Mouse (Mus musculus) forebrain, embryonic 14.5 days (tissue): ENCODE data around the gene Prelp. TPM values are rescaled to one million over a fixed set of nuclear protein-coding genes. Genes with fewer than 3 reads are reported as not detected.

ENCODE experiments used
- ATAC-seq: fragments of 200-750 bp; cut with Nextera tagmentation; 2 replicates; pipeline ENCODE4 v1.8.0; 2017; ENCODE audit warnings: mild to moderate bottlenecking, moderate library complexity
- DNase-seq: peaks from one replicate; pipeline ENCODE4 v3.0.0-alpha.2; 2015; ENCODE audit warnings: low spot score
- H3K27ac ChIP-seq: fragments of 300-500 bp; sonication (generic); 2 replicates; pipeline ENCODE4 v1.5.1; 2014; ENCODE audit warnings: low read depth, mild to moderate bottlenecking, control low read depth, low read length, moderate library complexity
- H3K27me3 ChIP-seq: fragments of 300-500 bp; sonication (generic); replicated peaks from 2 replicates; pipeline ENCODE4 v1.6.1; 2014; ENCODE audit warnings: low read length, control low read depth, mixed read lengths; ENCODE audit not compliant: control insufficient read depth, insufficient read depth
- H3K36me3 ChIP-seq: fragments of 300-500 bp; sonication (generic); 2 replicates; pipeline ENCODE4 v1.6.1; 2014; ENCODE audit warnings: low read length, control low read depth; ENCODE audit not compliant: control insufficient read depth, insufficient read depth
- H3K4me1 ChIP-seq: fragments of 300-500 bp; sonication (generic); 2 replicates; pipeline ENCODE4 v1.6.1; 2014; ENCODE audit warnings: antibody characterized with exemption, low read length, control low read depth; ENCODE audit not compliant: control insufficient read depth, insufficient read depth
- H3K4me2 ChIP-seq: fragments of 300-500 bp; sonication (generic); 2 replicates; pipeline ENCODE4 v1.6.1; 2014; ENCODE audit warnings: mild to moderate bottlenecking, control low read depth, low read length
- H3K4me3 ChIP-seq: fragments of 300-500 bp; sonication (generic); 2 replicates; pipeline ENCODE4 v1.5.1; 2014; ENCODE audit warnings: low read depth, low read length, control low read depth
- H3K9ac ChIP-seq: fragments of 300-500 bp; sonication (generic); 2 replicates; pipeline ENCODE4 v1.6.1; 2014; ENCODE audit warnings: mild to moderate bottlenecking, low read length, control low read depth, moderate library complexity
- H3K9me3 ChIP-seq: fragments of 300-500 bp; sonication (generic); replicated peaks from 2 replicates; pipeline ENCODE4 v1.6.1; 2016; ENCODE audit warnings: low read length, control low read depth, mixed read lengths; ENCODE audit not compliant: control insufficient read depth
- WGBS: fragments of 180-500 bp; shearing (Covaris S2); extraction: QIAGEN DNeasy Blood & Tissue Kit; methylation state at CpG from one replicate; pipeline ENCODE4 v1.1.7; 2014; 5-methylcytosine and 5-hydroxymethylcytosine counted together
- polyA plus RNA-seq: library from polyadenylated mRNA; unstranded; fragments of >200 nt; fragmentation: Nextera tagmentation; extraction: Ambion mirVana; gene quantifications from 2 replicates; pipeline ENCODE4 v1.2.1, GENCODE M21; 2014

The Prelp gene
- polyA plus RNA-seq, 1 experiment from 2014 or later: 2.6 TPM

DNA sequence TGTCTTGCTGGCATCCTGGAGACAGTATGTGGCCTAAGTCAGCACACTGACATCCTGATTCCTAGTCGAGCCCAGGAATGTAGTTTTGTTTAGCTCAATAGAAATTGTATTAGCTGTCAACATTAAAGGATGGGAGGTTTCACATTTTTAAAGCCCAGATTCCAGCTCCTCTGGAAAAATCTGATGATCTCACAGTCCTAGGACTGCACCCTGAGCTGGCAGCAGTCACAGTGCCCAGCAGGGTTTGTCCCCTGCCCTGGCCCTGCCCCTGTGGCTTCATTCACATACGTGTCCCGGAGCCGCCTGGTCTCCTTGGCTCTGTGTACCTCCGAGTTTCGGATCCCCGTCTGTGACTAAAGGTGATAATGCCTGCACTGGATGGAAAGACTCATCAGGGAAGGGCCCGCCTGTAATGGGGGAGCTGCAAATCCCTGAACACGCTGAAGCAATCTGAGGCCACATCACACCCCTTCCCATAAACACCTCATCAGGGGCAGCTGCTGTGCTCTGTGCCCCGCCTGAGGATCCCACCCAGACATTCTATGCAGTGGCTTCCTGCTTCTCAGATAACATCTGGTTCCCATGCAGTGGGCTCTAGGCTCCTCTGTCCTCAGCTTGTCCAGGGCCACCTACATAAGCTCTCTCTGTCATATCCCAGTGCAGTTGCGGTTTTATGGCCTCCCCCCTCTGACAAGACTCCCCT, 20.1 kb upstream of the Prelp start:
- Histone ChIP-seq H3K27me3 (no peaks in the 10 kb centered on the region), H3K4me3 (no peak overlapping the region), H3K4me2 (no peak overlapping the region), H3K9me3 (no peaks in the 10 kb centered on the region), H3K27ac (no peak overlapping the region), H3K4me1 (no peaks in the 10 kb centered on the region), H3K36me3 (no peaks in the 10 kb centered on the region), H3K9ac (no peak overlapping the region)
- DNase-seq: no peak
- 83% methylated on average over 11 of the region's 11 CpGs for WGBS
- ATAC-seq: no peak

DNA sequence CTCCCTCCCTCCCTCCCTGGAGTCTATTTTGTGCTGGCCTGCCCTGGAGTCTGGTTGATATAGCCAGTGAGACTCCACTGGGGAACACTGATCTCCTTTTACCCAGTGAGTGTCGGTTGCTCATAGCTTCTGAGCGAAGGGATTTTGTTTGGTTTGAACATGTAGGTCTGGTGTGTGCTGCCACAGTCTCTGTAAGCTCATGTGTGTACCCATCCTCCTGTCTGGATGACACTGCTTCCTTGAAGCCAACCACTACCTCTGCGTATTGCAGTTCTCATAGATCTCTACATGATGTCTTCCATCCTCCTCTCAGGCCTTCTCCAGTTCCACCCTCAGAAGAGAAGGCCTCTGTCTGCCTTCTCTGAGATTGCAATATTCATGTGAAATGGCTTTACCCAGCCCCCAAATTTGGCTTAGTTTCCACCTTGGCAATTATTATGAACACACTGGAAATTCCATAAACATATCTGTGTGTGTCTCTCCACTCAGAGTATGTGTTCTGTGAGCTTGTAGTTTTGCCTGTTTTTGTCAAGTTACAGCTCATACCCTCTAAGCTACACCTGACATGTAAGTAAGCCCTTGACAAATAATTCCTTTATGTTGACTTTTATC, 19.4 kb upstream of the Prelp start:
- ATAC-seq: no peak
- Histone ChIP-seq H3K9me3 (no peaks in the 10 kb centered on the region), H3K4me2 (no peak overlapping the region), H3K27me3 (no peaks in the 10 kb centered on the region), H3K4me1 (no peaks in the 10 kb centered on the region), H3K9ac (no peak overlapping the region), H3K4me3 (no peak overlapping the region), H3K36me3 (no peaks in the 10 kb centered on the region), H3K27ac (no peak overlapping the region)
- 79% methylated on average over 3 of the region's 3 CpGs for WGBS
- no peak for DNase-seq

DNA sequence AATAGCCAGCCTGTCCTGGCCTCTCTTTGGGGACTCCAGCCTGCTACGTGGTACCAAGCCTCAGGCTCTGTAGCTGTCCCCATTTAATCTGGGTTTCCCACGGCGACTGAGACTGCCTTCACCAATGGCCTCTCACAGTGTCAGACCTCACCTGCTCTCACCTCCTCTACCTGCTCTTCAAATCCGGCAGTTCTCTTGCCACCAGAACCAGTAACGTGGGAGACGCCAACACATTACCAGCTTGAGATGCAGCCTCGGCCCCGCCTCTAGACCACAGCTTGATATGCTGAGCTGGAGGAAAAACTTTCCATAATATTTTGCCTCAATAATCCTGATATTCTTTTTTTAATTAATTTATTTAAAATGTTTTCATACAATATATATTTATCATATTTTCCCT, 18.5 kb upstream of the Prelp start:
- Histone ChIP-seq H3K4me3 (no peak overlapping the region), H3K27ac (no peak overlapping the region), H3K4me2 (no peak overlapping the region), H3K27me3 (no peaks in the 10 kb centered on the region), H3K4me1 (no peaks in the 10 kb centered on the region), H3K9ac (no peak overlapping the region), H3K36me3 (no peaks in the 10 kb centered on the region), H3K9me3 (no peaks in the 10 kb centered on the region)
- 86% methylated on average over 8 of the region's 8 CpGs for WGBS
- DNase-seq (no peak), ATAC-seq (no peak)

DNA sequence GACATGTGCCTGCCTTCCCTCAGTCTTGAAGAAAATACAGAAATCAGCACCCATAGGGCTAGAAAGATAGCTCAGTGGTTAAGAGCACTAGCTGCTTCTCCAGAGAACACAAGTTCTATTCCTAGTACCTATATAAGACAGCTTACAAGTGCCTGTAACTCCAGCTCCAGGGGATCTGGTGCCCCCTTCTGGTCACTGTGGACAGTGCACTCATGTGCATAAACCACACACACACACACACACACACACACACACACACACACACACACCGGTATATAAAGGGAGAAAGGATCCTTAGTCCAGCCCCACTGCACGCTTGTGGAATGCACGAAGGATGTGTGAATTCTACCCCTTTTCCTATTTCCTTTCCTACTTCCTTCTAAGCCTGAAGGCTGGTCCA, 15.0 kb upstream of the Prelp start:
- H3K27me3 ChIP-seq: no peaks in the 10 kb centered on the region
- no peak for ATAC-seq
- DNase-seq: no peak
- no peaks in the 10 kb centered on the region for H3K36me3 ChIP-seq
- H3K9me3 ChIP-seq: no peaks in the 10 kb centered on the region
- no peak overlapping the region for H3K4me2 ChIP-seq
- no peak overlapping the region for H3K4me3 ChIP-seq
- H3K9ac ChIP-seq: no peak overlapping the region
- 98% methylated on average over 3 of the region's 3 CpGs for WGBS
- no peaks in the 10 kb centered on the region for H3K4me1 ChIP-seq
- no peak overlapping the region for H3K27ac ChIP-seq

DNA sequence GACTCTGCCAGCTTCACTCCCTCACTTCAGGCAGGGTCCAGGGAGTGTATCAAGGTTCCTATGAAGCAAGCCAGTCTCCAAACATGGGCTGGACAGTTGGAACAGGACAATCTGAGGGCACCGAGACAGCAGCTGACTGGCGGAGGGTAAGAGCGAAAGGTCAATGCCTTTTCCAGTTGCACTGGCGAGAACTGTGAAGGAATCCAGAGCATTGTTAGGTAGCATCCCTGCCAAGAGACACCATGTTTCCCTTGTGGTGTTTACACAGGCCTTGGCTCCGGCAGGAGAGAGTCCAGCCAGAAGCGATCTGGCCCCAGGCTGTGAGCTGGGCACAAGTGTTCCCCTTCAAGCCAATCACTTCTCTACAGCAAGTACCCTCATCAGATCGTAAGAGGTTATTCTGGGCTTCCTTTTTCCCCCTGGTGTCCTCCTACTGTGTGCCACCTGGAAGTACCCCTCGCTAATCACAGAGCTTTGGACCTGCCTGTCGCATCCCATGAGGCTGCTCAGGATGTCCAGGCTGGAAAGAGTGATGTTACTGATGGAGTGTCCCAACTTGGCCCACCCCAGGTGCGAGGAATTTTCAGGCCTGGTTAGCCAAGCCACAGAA, 13.2 kb upstream of the Prelp start:
- Histone ChIP-seq H3K4me2 (no peak overlapping the region), H3K36me3 (no peaks in the 10 kb centered on the region), H3K9me3 (no peaks in the 10 kb centered on the region), H3K4me3 (no peak overlapping the region), H3K27me3 (no peaks in the 10 kb centered on the region), H3K27ac (no peak overlapping the region), H3K4me1 (no peaks in the 10 kb centered on the region), H3K9ac (no peak overlapping the region)
- 82% methylated on average over 10 of the region's 10 CpGs for WGBS
- ATAC-seq (no peak), DNase-seq (no peak)

DNA sequence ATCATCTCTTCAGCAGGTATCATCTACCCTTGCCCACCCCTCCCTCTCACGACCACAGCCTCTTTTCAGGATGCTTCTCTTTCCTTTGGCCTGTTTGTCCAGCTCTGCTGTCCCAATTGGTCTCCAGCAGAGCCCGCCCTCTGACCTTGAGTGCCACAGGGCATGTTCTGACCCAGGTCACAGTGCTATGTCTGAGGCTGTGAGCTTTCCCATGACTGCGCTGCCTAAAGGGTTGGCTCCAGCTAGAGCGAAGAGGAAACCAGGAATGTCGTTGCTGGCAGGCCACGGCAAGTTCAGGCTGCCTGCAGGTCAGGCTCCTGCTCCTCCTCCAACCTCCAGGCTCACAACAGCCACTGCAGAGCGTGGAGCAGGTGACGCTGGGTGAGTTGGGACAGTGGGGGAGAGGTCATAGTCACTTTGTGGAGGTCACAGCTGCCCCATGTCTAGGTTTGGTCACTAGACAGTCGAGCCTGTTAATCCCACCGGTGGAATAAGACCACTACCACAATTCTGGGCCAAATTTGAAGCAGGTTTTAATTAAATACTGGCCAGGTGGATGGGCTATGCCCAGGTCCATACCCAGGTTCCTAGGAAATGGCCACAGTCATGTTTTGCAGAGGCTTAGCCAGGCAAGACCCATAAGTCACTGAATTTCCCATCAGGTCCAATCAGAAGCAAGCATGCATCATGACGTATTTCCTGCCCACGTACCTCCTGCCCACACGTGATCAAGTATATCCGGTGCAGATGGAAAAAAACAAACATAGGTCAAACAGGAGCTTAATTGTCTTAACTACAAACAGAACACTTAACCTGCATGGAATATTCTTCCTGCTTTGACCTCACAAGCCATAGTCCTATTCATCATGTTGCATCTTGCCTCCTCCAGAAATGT, 12.3 kb upstream of the Prelp start:
- DNase-seq: no peak
- ATAC-seq: no peak
- no peaks in the 10 kb centered on the region for H3K27me3 ChIP-seq
- no peak overlapping the region for H3K4me3 ChIP-seq
- H3K36me3 ChIP-seq: no peaks in the 10 kb centered on the region
- H3K9me3 ChIP-seq: no peaks in the 10 kb centered on the region
- H3K27ac ChIP-seq: no peak overlapping the region
- no peaks in the 10 kb centered on the region for H3K4me1 ChIP-seq
- H3K4me2 ChIP-seq: no peak overlapping the region
- WGBS: 79% methylated on average over 14 of the region's 14 CpGs
- H3K9ac ChIP-seq: no peak overlapping the region

DNA sequence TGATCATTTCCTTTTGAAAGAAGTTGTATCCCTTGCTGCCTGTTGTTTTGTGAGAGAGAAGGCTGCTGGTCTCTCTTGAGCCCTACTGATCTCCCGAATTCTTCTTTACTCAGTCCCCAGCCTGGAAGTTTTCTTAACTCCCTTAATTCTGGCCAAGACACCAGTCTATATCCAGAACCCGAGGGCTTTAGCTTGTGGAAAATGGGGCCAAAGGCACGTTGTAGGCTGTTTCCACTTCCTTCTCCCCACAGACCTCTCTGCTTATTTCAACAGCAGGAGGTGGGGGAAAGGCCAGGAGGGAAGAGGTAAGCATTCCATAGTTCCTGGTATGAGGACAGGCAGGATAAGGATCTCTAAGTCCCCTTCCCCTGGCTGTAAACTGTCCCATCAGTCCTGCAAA, 8.8 kb upstream of the Prelp start:
- no peaks in the 10 kb centered on the region for H3K9me3 ChIP-seq
- H3K27ac ChIP-seq: no peak overlapping the region
- H3K9ac ChIP-seq: no peak overlapping the region
- no peaks in the 10 kb centered on the region for H3K27me3 ChIP-seq
- H3K4me2 ChIP-seq: no peak overlapping the region
- DNase-seq: no peak
- WGBS: 63% methylated on average over 3 of the region's 3 CpGs
- no peaks in the 10 kb centered on the region for H3K36me3 ChIP-seq
- no peak for ATAC-seq
- H3K4me1 ChIP-seq: no peaks in the 10 kb centered on the region
- no peak overlapping the region for H3K4me3 ChIP-seq

DNA sequence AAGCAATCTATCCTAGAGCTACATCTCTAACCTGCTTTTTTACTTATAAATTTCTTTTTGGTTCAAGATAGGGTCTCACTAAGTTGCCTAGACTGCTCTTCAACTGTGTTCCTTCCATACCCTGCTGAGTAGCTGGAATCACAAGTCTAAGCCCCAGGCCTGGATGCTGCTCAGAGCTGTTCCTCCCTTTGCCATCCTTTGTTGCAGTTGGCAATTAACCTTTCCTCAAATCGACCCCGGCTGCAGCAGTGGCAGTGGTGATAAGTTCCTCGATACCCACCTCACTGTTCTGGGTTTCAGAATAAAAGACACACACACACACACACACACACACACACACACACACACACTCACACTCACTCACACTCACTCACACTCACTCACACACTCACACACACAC, 4.0 kb upstream of the Prelp start:
- Histone ChIP-seq H3K27me3 (no peaks in the 10 kb centered on the region), H3K4me1 (peaks cover 11% of the 10 kb centered on the region), H3K4me3 (no peak overlapping the region), H3K36me3 (no peaks in the 10 kb centered on the region), H3K9me3 (no peaks in the 10 kb centered on the region), H3K4me2 (no peak overlapping the region), H3K27ac (no peak overlapping the region), H3K9ac (no peak overlapping the region)
- 90% methylated on average over 3 of the region's 3 CpGs for WGBS
- DNase-seq (no peak), ATAC-seq (no peak)
